Mouse (Mus musculus) embryonic facial prominence, embryonic 11.5 days (tissue): ENCODE results near the gene Mrgbp. TPM values are rescaled to one million over a fixed set of nuclear protein-coding genes. Genes with fewer than 3 reads are reported as not detected.
A peak's percentile ranks its signal among the peaks of the same experiment; 100 is the strongest.

Experiments
- ATAC-seq: fragments of 200-750 bp; cut with Nextera tagmentation; replicated peaks from 2 replicates; pipeline ENCODE4 v1.8.0; 2017; ENCODE audit warnings: low read depth; ENCODE audit not compliant: insufficient number of reproducible peaks, low FRiP score, low TSS enrichment
- DNase-seq: peaks from one replicate; pipeline ENCODE4 v3.0.0-alpha.2; 2015; ENCODE audit warnings: low spot score
- H3K27ac ChIP-seq: fragments of 300-500 bp; sonication (generic); replicated peaks from 2 replicates; pipeline ENCODE4 v1.5.1; 2014; ENCODE audit warnings: mild to moderate bottlenecking, low read depth, low read length, control low read depth
- H3K27me3 ChIP-seq: fragments of 300-500 bp; sonication (generic); 2 replicates; pipeline ENCODE4 v1.6.1; 2014; ENCODE audit warnings: mild to moderate bottlenecking, low read length, moderate library complexity, mixed read lengths; ENCODE audit not compliant: control insufficient read depth, insufficient read depth
- H3K36me3 ChIP-seq: fragments of 300-500 bp; sonication (generic); replicated peaks from 2 replicates; pipeline ENCODE4 v1.6.1; 2014; ENCODE audit warnings: low read depth, mild to moderate bottlenecking, low read length, moderate library complexity, mixed read lengths; ENCODE audit not compliant: control insufficient read depth, insufficient read depth
- H3K4me1 ChIP-seq: fragments of 300-500 bp; sonication (generic); 2 replicates; pipeline ENCODE4 v1.6.1; 2014; ENCODE audit warnings: low read length, mixed read lengths; ENCODE audit not compliant: control insufficient read depth, insufficient read depth
- H3K4me2 ChIP-seq: fragments of 300-500 bp; sonication (generic); 2 replicates; pipeline ENCODE4 v1.6.1; 2014; ENCODE audit warnings: low read depth, mild to moderate bottlenecking, control low read depth, low read length, moderate library complexity
- H3K4me3 ChIP-seq: fragments of 300-500 bp; sonication (generic); 2 replicates; pipeline ENCODE4 v1.5.1; 2014; ENCODE audit warnings: low read depth, low read length, control low read depth
- H3K9ac ChIP-seq: fragments of 300-500 bp; sonication (generic); replicated peaks from 2 replicates; pipeline ENCODE4 v1.6.1; 2014; ENCODE audit warnings: mild to moderate bottlenecking, control low read depth, low read length
- H3K9me3 ChIP-seq: fragments of 300-500 bp; sonication (generic); replicated peaks from 2 replicates; pipeline ENCODE4 v1.6.1; 2016; ENCODE audit warnings: mild to moderate bottlenecking, low read length, inconsistent platforms, mixed read lengths; ENCODE audit not compliant: control insufficient read depth
- WGBS: fragments of 180-500 bp; shearing (Covaris S2); extraction: QIAGEN DNeasy Blood & Tissue Kit; methylation state at CpG from one replicate; pipeline ENCODE4 v1.1.7; 2014; 5-methylcytosine and 5-hydroxymethylcytosine counted together
- polyA plus RNA-seq: library from polyadenylated mRNA; unstranded; fragments of >200 nt; fragmentation: Nextera tagmentation; extraction: Ambion mirVana; gene quantifications from 2 replicates; pipeline ENCODE4 v1.2.1, GENCODE M21; 2014

The Mrgbp gene
- polyA plus RNA-seq: 35.6 and 41.9 TPM in 2 replicates

DNA sequence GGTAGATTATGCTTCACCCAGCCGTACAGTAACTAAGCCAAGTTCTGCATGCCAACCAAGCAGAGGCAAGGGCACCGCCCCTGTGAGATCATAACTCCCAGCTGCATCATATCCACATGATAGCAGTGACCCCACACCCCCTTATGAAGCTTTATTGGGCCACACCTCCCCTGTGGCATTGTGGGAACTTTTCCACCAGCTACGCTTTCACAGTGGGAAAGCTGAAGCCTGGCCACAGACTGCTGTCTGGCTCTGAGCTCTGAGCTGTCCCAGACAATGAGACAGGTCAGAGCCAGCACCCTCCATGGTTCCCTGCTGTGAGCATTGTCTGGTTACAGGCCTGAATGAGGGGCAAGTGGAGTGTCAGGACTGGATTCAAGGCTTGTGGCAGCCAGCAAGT, at the start of gene Mrgbp:
Mrgbp (plus strand) TSS at position 303 of the 400 bp plus-strand sequence.
- DNase-seq: no peak
- 86% methylated on average over 3 of the region's 3 CpGs for WGBS
- Histone ChIP-seq H3K36me3 (no peaks in the 10 kb centered on the region; the same call in 1 of the 2 replicates), H3K4me2 (no peak within 1 kb of the TSS), H3K4me1 (no peaks in the 10 kb centered on the region; the same call in 1 of the 2 replicates), H3K27me3 (no peaks in the 10 kb centered on the region), H3K4me3 (no peak within 1 kb of the TSS), H3K9me3 (no peaks in the 10 kb centered on the region), H3K9ac (no peak within 1 kb of the TSS), H3K27ac (no peak within 1 kb of the TSS)
- no peak for ATAC-seq

DNA sequence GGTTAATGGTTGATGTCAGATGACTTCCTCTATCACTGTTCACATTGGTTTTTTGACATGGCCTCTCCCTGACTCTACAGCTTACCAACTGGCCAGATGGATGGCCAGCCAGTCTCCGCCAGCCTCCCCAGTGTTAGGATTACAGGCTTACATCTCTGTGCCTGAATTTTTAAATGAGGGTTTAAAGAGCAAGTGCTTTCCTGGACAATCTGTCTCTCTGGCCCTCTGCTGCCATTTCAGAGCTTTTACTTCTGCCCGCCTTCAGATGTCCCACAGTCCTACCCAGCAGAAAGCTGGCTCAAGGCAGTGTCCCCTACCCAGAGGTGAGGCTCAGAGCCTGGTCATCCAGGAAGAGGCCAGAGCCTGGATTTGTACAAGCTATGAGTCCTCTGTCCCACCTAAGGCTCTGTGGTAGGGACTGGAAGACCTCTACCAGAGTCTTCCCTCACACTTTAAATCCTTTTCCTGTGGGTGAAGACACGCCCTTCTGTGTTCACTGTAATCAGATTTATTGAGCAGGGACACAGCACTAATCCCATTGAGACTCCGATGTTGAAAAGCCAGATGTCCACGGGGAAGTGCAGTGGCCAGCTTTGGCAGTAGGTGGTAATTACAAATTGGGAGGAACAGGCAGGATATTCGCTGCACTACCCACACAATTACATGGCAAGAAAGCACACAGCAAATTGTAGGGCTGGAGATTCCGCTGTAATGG, 49.3 kb upstream of the Mrgbp start:
- H3K27me3 ChIP-seq: no peaks in the 10 kb centered on the region
- WGBS: 65% methylated on average over 7 of the region's 7 CpGs

DNA sequence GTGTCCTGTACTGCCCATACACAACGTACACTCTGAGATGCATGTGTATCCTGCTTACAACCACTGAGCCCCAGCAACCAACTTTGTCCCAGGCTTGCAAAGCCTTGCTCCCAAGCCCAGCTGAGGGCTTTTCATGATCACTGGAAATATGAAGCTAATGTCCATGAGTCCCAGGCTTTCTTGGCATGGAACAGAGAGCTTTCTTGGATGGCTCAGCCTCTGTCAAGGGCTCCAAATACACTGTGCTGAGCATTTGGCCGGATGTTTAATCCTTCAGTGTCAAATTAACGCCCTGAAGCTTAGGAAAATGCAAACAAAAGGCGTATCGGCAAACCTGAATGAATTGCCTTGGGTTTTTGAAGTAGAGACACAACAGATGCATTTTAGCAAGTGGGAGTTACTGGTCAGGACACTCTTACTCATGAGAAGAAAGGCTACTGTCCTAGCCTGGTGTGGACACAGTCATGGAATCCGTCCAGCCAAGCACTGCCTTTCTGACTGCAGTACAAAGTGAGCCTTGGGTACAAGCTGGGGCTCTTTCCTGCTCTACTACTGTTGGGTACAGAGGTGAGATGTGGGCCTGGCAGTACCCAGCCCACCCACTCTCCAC, 48.6 kb upstream of the Mrgbp start:
- Histone ChIP-seq H3K27ac (no peak overlapping the region), H3K9ac (no peak overlapping the region), H3K36me3 (no peaks in the 10 kb centered on the region), H3K4me1 (no peaks in the 10 kb centered on the region), H3K4me3 (no peak overlapping the region), H3K4me2 (no peak overlapping the region), H3K9me3 (no peaks in the 10 kb centered on the region), H3K27me3 (no peaks in the 10 kb centered on the region)
- ATAC-seq: no peak
- DNase-seq: no peak
- WGBS: 47% methylated on average over 6 of the region's 6 CpGs

More for the DNA sequence above, 49.3 kb upstream of the Mrgbp start:
- ATAC-seq: no peak
- H3K9me3 ChIP-seq: no peaks in the 10 kb centered on the region
- no peaks in the 10 kb centered on the region for H3K4me1 ChIP-seq
- no peak overlapping the region for H3K27ac ChIP-seq
- no peak overlapping the region for H3K4me2 ChIP-seq
- no peak for DNase-seq
- H3K36me3 ChIP-seq: no peaks in the 10 kb centered on the region
- H3K9ac ChIP-seq: no peak overlapping the region
- H3K4me3 ChIP-seq: no peak overlapping the region

DNA sequence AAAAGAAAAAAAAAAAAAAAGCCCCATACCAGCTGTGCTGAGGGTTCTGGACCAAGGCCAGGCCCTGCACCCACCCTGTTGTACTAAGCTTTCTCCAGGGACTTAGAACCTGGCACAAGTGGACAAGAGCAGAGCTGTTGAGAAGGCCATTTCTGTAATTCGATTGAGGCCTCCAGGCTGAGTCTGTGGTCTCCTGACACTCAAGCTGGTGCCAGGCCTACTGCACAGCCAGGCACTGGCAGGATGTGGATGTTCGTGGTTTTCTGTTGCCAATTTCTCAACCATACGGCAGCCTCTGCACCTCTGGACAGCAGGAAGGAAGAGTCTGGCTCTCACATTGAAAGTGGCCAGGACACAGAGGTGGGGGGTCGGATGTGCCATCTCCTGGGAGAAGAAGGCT, 47.9 kb upstream of the Mrgbp start:
- WGBS: 85% methylated on average over 4 of the region's 4 CpGs
- no peak for ATAC-seq
- no peaks in the 10 kb centered on the region for H3K27me3 ChIP-seq

DNA sequence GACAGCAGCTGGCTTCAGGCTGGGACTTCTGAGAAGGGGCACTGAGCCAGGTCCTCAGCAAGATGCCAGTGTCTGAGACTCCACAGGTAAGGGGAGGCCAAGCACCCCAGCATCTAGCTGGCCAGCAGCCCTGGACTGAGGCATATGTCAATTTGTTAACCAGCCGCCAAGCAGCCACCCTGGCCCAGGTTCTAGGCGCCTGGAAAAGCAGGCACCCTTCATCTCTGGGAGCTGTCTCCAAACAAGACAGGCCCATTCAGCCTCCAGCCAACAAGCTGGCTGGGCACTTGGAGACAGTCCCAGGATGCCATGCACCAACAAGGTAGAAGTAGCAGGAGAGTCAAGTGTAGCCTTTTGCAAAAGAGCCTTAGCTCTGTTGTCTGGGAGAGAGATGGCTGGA, 37.4 kb upstream of the Mrgbp start:
- 89% methylated on average over 2 of the region's 2 CpGs for WGBS
- no peak overlapping the region for H3K4me2 ChIP-seq
- no peaks in the 10 kb centered on the region for H3K27me3 ChIP-seq
- ATAC-seq: no peak
- H3K9me3 ChIP-seq: no peaks in the 10 kb centered on the region
- H3K36me3 ChIP-seq: no peaks in the 10 kb centered on the region
- DNase-seq: no peak
- H3K4me3 ChIP-seq: no peak overlapping the region
- H3K4me1 ChIP-seq: no peaks in the 10 kb centered on the region
- H3K9ac ChIP-seq: no peak overlapping the region
- H3K27ac ChIP-seq: no peak overlapping the region

More for the DNA sequence above, 47.9 kb upstream of the Mrgbp start:
- no peaks in the 10 kb centered on the region for H3K4me1 ChIP-seq
- no peak overlapping the region for H3K4me2 ChIP-seq
- no peak for DNase-seq
- H3K27ac ChIP-seq: no peak overlapping the region
- H3K36me3 ChIP-seq: no peaks in the 10 kb centered on the region
- no peaks in the 10 kb centered on the region for H3K9me3 ChIP-seq
- H3K9ac ChIP-seq: no peak overlapping the region
- H3K4me3 ChIP-seq: no peak overlapping the region

DNA sequence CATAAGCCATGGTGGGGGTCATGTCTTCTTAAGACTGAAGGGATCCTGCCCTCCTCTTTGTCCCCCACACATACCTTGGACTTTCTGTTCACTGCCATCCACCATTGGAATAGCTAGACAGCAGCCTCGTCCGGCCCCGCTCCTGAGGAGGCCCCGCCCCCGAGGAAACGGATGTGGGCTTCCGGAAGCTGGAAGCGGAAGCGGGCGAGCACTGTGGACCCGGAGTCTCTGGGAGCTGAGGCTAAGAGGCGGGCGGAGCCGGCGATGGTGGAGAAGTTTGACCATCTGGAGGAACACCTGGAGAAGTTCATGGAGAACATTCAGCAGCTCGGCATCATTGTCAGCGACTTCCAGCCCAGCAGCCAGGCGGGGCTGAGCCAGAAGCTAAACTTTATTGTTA, 36.1 kb upstream of the Mrgbp start:
- ATAC-seq: no peak
- no peaks in the 10 kb centered on the region for H3K27me3 ChIP-seq
- no peaks in the 10 kb centered on the region for H3K36me3 ChIP-seq
- H3K4me1 ChIP-seq: no peaks in the 10 kb centered on the region
- H3K4me2 ChIP-seq: no peak overlapping the region
- no peak overlapping the region for H3K9ac ChIP-seq
- H3K9me3 ChIP-seq: no peaks in the 10 kb centered on the region
- 81% methylated on average over 18 of the region's 18 CpGs for WGBS
- H3K27ac ChIP-seq: no peak overlapping the region
- DNase-seq: no peak
- no peak overlapping the region for H3K4me3 ChIP-seq

DNA sequence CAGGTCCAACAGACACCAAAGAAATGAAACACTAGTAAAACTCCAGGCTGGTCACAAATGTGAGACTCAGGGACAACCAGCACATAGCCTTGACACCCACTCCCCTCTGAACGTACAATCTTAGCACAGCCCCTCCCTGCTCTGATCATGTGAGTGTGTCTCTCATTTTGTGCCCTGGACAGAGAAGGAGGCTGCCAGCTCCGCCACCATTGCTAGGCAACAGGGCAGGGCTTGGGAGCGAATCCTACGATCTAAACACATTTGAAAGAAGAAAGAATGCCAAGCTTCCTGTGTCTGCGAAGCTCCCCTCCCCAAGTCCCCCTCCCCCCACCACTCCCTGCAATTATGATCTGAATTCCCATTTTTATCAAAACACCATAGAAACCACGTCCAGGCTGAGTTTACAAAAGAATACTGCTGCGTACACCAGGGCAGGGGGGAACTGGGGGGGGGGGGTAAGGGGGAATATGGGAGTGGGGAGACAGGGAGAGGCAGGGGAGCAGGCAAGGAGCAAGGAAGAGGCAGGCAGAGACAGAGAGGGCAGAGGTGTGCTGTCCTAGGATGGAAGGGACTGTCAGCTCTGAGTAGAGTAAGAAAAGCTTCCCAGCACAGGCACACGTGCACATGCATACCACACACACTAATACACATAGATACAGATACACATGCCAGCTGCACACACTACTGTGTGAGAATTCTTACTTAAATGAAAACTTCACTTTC, 33.6 kb upstream of the Mrgbp start:
- no peak overlapping the region for H3K9ac ChIP-seq
- no peak overlapping the region for H3K4me2 ChIP-seq
- H3K4me1 ChIP-seq: no peaks in the 10 kb centered on the region
- no peak overlapping the region for H3K27ac ChIP-seq
- DNase-seq: peak; percentile 33
- H3K4me3 ChIP-seq: no peak overlapping the region
- no peaks in the 10 kb centered on the region for H3K36me3 ChIP-seq
- H3K27me3 ChIP-seq: no peaks in the 10 kb centered on the region
- no peaks in the 10 kb centered on the region for H3K9me3 ChIP-seq
- ATAC-seq: peak; percentile 49; the same call in 1 of the 2 replicates
- WGBS: 30% methylated on average over 8 of the region's 8 CpGs

DNA sequence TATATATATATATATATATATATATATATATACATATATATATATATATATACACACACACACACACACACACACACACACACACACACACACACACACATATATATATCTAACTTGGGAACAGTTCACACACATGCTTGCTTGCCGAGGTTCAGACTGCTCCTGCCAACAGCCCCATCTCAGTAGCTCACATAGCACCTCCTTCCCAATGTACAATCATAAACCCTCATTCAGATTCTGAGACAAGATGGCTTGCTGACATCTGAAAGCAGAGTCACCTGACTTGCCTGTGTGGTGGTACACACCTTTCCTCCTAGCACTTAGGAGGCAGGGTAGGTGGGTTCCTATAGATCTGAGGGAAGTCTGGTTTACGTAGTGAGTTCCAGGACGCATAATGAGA, 28.8 kb upstream of the Mrgbp start:
- Histone ChIP-seq H3K4me3 (no peak overlapping the region), H3K36me3 (no peaks in the 10 kb centered on the region), H3K27me3 (no peaks in the 10 kb centered on the region), H3K4me1 (no peaks in the 10 kb centered on the region), H3K27ac (no peak overlapping the region), H3K4me2 (no peak overlapping the region), H3K9ac (no peak overlapping the region), H3K9me3 (no peaks in the 10 kb centered on the region)
- WGBS: 72% methylated on average over 3 of the region's 3 CpGs
- DNase-seq (no peak), ATAC-seq (no peak)
